Mouse (Mus musculus): ENCODE results near the gene Ovgp1.
"Not testable (repeated sequence)": the region's sequence is repeated elsewhere in the genome, so short reads cannot be mapped to it uniquely, and the experiment has no call there.

The Ovgp1 gene

GRCm38 (mm10) chr3:105994730-105995129, 21.2 kb downstream of the Ovgp1 start:
- DNase-seq (ENCODE audit: low spot score), result no peak

DNA sequence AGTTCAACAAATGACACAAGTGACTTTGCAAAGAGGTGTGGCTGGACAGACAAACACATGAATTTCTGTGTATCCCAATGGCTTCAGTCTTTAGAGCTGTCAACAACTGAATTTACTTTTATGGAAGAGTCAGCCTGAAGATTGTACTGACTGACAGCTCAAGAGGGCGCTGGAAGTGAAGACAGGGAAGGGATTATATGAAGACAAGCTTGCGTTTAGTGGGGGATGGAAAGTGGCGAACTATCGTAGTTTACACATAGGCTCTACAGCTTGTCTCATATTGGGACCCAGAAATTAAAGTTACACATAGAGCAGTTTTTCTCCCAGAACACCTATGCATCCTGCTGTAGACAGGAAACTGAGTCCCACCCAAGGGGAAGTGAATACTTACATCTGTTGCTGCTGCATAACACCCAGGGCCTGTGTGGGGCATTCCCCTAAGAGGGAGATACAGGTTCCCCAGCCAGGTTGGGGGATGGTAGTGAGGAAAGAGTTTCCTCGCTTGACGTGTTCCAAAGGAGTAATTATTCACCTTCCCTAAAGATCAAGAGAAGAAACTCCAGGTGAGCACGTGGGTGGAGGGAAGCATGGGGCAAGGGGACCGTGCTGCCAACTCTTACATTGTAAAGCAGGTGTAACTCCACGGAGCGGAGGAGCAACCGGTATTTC, 27.3 kb downstream of the Ovgp1 start:
- no peak for DNase-seq (ENCODE audit: low spot score)

DNA sequence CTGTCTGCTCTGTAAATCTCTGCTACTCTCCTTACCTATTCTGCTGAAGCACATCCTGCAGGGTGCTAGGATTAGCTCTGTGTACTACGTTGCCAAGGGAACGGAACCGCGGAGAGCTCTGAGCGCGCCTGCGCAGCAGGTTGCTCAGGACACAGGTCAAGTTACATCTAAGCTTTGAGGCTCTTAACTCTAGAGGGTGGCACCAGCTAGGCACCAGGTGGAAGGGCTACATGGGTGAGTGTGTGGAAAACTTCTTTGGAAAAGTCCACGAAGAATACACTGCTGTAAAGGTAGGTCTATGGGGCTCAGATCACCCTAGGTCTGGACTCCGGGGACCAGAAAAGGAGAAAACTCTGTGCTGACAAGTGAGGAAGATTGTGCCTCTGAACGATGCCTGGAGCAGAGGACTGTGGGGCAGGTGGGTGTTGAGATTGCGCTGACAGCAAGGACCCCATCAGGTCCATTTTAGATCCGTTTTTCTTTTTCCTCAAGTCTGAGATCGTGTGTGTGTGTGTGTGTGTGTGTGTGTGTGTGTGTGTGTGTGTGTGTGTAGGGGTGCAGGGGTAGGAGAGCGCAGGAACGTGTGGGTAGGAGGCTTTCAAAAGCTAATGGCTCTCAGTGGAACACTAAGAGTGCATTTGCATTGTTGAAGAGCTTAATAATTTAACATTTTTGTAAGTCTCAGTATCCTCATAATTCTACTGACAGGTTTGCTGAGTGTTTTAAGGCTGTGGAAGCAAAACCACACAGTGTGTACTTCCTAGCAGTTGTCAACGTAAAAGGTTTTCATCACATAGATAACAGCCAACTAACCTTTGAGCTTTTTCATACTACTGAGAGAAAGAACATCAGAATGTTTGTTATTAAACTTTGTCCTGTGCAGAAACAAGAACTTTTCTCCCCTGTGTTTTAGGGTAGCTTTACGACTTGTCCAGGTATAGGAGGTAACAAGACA, 28.2 kb downstream of the Ovgp1 start:
- no peak for DNase-seq (ENCODE audit: low spot score)

DNA sequence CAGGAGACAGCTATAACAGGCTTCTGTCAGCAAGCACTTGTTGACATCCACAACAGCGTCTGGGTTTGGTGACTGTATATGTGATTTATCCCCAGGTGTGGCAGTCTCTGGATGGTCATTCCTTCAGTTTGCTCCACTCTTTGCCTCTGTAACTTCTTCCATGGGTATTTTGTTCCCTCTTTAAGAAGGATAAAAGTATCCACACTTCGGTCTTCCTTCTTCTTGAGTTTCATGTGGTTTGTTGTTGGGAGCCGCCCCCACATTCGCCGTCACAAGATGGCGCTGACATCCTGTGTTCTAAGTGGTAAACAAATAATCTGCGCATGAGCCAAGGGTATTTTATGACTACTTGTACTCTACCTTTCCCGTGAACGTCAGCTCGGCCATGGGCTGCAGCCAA, 29.8 kb downstream of the Ovgp1 start:
- DNase-seq (ENCODE audit: low spot score), result not testable (repeated sequence)

DNA sequence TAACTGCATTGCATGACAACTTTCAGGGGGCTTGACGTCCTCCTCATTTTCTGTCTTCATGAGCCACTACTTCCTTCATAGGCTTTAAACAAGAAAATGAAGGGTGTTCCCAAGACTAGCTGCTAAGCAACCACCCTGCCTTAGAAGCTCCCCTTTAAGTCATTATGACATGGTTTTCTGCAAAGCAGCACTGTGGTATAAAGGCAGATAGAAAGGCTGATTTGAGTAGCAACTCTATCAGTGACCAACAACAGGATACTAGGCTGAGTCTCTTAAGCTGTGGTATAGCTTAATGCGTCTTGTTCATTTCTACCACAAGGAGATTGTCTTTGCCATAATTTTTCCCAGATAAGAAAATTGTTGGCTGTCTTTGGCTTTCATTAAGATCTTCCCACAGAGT, 41.0 kb downstream of the Ovgp1 start, which contains the start of gene Pifo:
Pifo (minus strand) TSS at position 101 of the 400 bp plus-strand sequence.
- no peak for DNase-seq (ENCODE audit: low spot score)

- no peak for DNase-seq (ENCODE audit: low spot score)
Observed at GRCm38 (mm10) chr3:106021840-106022239, 48.3 kb downstream of the Ovgp1 start.

DNA sequence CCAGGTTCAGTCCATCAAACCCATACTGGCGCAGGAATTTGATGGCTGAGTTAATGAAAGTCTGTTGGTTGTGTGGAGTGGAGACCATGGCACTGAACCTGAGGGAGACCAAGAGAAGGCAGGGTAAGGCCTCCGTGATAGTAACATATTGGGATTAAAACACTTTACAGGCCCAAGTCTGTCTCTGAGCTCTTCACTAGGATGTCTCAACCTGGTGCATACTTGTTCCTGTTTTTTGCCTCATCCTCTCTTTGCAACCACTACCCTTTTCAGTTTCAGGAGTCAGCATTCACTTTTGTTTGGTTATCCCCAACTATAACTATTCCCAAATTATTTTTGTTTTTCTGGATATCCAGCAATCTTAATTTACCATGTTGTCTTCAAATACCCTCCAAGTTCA, 50.6 kb downstream of the Ovgp1 start:
- no peak for DNase-seq (ENCODE audit: low spot score)

DNA sequence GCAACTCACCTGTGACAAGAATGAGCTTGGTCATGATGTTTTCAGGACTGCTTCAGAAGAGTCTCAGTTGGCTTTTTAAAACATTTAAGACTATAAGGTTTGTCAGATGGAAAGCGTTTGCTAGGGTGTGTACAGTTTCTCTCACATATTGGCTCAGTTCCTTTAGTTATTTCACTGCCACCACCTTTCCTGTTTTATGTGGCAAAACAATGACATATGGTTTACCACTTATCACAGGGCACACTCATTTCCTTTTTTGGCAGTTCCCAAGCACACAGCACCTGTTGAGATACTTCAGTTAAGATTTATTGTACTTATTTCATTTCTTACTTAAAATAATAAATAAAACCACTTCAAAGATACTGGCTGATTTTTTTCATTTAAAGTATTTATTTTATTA, 59.3 kb downstream of the Ovgp1 start, which contains the start of gene Chil5:
Chil5 (minus strand) TSS at position 34 of the 400 bp plus-strand sequence.
- DNase-seq (ENCODE audit: low spot score), result no peak
